Mouse (Mus musculus): Measurements from ENCODE around the gene Spns2. TPM values are rescaled to one million over a fixed set of nuclear protein-coding genes. Genes with fewer than 3 reads are reported as not detected.
A peak's percentile ranks its signal among the peaks of the same experiment; 100 is the strongest.

Spns2 gene
- polyA plus RNA-seq, 1 experiment from 2014 or later: 8.5 TPM

DNA sequence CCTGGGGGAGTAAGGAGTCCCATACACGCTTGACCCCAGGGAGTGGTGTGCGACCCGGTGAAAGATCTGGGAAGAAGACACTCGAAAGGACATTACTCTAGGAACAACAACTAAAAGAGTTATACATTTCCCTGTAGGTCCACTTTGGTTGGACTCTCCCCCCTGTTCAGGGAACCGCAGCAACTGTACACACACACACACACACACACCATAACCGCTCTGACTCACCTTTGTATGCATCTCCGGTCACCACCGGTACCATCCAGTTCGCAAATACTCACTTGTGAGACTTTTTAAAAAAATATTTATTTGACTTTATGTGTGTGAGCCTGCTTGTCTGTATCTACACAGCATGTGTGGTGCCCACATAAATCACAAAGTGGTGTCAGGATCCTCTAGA, 77.8 kb downstream of the Spns2 start:
- peak overlapping the region; percentile 94 for H3K4me3 ChIP-seq (ENCODE audit: low read depth, low read length)
- 0 out of 2 replicates have a peak, but pooled peaks cover 1% of the 10 kb centered on the region for H3K36me3 ChIP-seq (ENCODE audit: insufficient read depth)
- peaks cover 17% of the 10 kb centered on the region for H3K4me1 ChIP-seq (ENCODE audit: insufficient read depth)
- no peaks in the 10 kb centered on the region for H3K27me3 ChIP-seq (ENCODE audit: insufficient read depth, low read length)
- 20% methylated on average over 9 of the region's 9 CpGs for WGBS
- peak overlapping the region; percentile 97 for H3K4me2 ChIP-seq
- DNase-seq (no peak), ATAC-seq (ENCODE audit: insufficient read depth) (peak; percentile 9; the same call in 1 of the 2 replicates)
- H3K9ac ChIP-seq: peak overlapping the region; percentile 14; the same call in 1 of the 2 replicates
- 0 out of 2 replicates have a peak overlapping the region, but pooled peaks have one; percentile 92 for H3K27ac ChIP-seq (ENCODE audit: low read depth)
- TF ChIP-seq CTCF (IDR thresholded peaks at IDR 0.05; ENCODE audit: low read depth): no peak
- no peaks in the 10 kb centered on the region for H3K9me3 ChIP-seq (ENCODE audit: low read depth, low read length)

DNA sequence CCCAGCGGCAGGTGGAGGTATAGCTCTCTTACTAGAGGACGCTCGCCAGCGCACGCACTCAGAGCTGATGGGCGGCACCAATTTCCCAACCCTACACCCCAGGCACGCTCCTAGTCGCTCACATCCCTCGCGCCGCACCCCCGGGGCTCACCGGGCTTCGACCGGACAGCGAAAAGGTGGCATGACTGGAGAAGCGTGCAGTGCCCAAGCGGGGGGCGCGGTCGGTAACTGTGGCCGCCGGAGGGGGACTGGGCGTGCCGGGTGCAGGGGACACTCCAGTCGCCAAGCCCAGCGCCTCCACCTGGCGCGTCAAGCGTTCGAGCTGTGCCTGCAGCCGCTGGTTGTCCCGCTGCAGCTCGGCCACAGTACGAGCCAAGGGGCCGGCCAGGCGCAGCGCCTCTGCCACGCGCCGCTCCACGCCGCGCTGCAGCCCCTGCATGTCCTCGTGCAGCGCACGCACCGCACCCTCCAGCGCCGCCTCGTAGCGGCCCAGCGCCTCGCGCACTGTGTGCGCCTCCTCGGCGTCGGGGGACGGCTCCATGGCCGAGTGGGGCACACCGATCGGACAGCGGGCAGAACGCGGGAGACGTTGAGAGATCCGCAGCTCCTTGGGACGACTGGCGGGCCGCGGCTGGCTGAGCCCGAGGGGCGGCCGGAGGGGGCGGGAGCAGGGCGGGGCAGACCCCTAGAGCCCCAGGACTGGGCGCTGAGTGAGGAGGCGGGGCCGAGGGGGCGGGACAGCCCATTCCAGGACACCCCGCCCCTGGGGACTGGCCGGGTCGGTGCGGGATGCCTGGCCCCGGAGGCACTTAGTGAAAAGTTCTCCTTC, 78.4 kb downstream of the Spns2 start, which contains the start of gene Smtnl2:
Gene Smtnl2 (minus strand): TSS at position 621 of the 829 bp plus-strand sequence.
- Histone ChIP-seq H3K4me2 (peak within 1 kb of the TSS; percentile 97), H3K27ac (ENCODE audit: low read depth) (peak within 1 kb of the TSS; percentile 92), H3K4me3 (ENCODE audit: low read depth, low read length) (peak within 1 kb of the TSS; percentile 94), H3K4me1 (ENCODE audit: insufficient read depth) (peaks cover 23% of the 10 kb centered on the region), H3K9ac (peak within 1 kb of the TSS; percentile 87), H3K27me3 (ENCODE audit: insufficient read depth, low read length) (no peaks in the 10 kb centered on the region), H3K9me3 (ENCODE audit: low read depth, low read length) (no peaks in the 10 kb centered on the region), H3K36me3 (ENCODE audit: insufficient read depth) (0 out of 2 replicates have a peak, but pooled peaks cover 5% of the 10 kb centered on the region)
- TF ChIP-seq CTCF (IDR thresholded peaks at IDR 0.05; ENCODE audit: low read depth): peak; percentile 61
- ATAC-seq (ENCODE audit: insufficient read depth) (peak; percentile 94), DNase-seq (peak; percentile 96)
- WGBS: under 1% methylated on average over 82 of the region's 86 CpGs

DNA sequence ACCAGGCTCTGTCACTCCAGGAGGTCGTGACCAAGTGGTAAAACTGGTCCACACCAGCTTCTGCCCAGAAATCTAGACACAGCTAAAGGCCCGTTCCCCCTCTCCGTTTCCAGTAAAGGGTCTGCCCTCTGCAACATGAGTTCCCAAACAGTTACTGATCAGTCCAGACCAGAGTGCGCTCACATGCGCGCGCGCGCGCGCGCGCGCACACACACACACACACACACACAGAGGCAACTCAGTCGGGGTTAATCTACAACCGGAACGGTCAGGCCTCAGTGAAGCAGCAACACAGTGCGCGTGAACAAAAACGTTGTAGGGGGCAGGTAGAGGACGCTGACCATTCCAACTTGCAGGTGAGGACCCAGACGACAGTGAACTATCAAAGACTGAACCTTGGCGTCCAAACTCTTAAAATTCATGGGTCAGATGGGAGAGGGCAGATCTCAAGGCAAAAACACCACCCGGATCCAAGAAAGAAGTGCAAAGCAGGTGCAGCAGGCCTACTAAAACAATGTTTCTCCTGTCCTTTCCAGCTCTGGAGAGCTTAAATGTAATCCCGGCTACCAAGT, 79.1 kb downstream of the Spns2 start:
- no peaks in the 10 kb centered on the region for H3K9me3 ChIP-seq (ENCODE audit: low read depth, low read length)
- H3K27ac ChIP-seq (ENCODE audit: low read depth): peak overlapping the region; percentile 92
- peak overlapping the region; percentile 87 for H3K9ac ChIP-seq
- no peaks in the 10 kb centered on the region for H3K27me3 ChIP-seq (ENCODE audit: insufficient read depth, low read length)
- peak overlapping the region; percentile 94 for H3K4me3 ChIP-seq (ENCODE audit: low read depth, low read length)
- no peak for TF ChIP-seq CTCF (IDR thresholded peaks at IDR 0.05; ENCODE audit: low read depth)
- WGBS: under 1% methylated on average over 25 of the region's 25 CpGs
- H3K4me2 ChIP-seq: peak overlapping the region; percentile 97
- DNase-seq (peak; percentile 63), ATAC-seq (ENCODE audit: insufficient read depth) (0 out of 2 replicates have a peak, but pooled peaks have one; percentile 18)
- 0 out of 2 replicates have a peak, but pooled peaks cover 5% of the 10 kb centered on the region for H3K36me3 ChIP-seq (ENCODE audit: insufficient read depth)
- H3K4me1 ChIP-seq (ENCODE audit: insufficient read depth): peaks cover 30% of the 10 kb centered on the region

DNA sequence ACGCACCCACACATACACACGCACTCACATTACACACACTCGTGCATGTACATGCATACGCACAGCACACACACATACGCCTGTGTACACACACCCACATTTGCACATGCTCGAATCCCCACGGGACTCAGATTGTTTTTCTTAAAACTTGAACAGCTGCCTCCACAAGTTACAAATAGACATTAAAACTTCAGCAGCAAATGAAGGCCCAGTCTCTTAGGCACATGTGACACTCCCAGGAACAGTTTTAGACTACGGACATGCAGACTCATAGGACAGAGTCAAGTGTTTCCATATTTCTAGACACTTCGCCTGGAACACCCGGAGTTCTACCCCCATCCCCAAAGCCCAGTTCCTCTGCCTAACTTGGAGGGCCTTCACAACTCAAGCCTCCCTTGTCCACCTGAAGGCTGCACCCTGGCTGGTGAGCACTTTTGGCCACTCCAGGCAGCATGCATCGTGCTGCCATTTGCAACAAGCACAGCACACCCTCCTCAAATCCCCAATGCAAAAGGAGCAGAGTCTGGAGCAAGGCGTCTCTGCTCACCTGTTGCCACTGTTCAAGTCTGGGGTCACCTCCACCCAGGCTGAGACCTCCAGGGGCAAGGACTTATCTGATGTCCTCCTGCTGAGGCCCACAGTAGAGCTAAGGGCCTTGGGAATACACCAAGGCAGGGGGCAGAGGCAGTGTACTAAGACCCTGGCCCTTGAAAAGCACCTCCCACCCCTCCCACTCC, 79.9 kb downstream of the Spns2 start:
- TF ChIP-seq CTCF (IDR thresholded peaks at IDR 0.05; ENCODE audit: low read depth): no peak
- Histone ChIP-seq H3K27ac (ENCODE audit: low read depth) (peak overlapping the region; percentile 90; the same call in 1 of the 2 replicates), H3K27me3 (ENCODE audit: insufficient read depth, low read length) (no peaks in the 10 kb centered on the region), H3K9me3 (ENCODE audit: low read depth, low read length) (no peaks in the 10 kb centered on the region), H3K9ac (peak overlapping the region; percentile 87), H3K4me3 (ENCODE audit: low read depth, low read length) (peak overlapping the region; percentile 94), H3K4me1 (ENCODE audit: insufficient read depth) (peaks cover 36% of the 10 kb centered on the region), H3K36me3 (ENCODE audit: insufficient read depth) (0 out of 2 replicates have a peak, but pooled peaks cover 5% of the 10 kb centered on the region), H3K4me2 (peak overlapping the region; percentile 97)
- no peak for ATAC-seq (ENCODE audit: insufficient read depth)
- 37% methylated on average over 12 of the region's 12 CpGs for WGBS
- peak; percentile 34 for DNase-seq

DNA sequence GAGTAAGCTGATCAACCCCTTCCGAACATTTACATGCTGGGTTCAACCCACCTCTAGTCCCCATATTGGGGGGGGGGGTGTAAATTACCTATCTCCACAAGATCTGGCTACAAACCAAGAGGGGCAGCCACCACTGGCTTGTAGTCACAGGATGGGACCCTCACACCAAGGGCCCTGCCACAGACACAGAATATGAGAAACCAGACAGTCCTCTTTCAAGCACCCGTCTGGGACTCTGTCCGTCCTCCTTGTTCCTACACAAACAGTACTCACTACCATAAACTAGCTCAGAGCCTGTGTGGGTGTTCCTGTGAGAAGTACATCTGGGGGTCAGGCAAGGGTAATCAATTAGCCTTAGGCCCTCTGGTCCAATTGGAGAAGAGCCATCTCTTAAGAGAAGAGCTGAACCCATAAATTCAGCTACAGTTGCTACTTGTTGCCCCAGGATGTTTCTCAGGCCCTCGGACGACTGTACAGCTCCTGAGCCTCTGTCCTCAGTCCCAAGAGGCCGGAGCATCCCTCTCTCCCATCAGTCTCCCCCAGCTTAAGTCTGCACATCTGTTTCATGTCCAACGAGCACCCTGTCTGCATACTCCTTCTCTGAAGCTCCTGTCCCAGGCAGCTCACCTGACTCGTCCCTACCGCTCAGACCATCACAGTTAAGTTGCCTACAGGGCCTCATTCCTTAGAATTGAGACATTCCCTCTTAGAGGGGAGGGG, 81.1 kb downstream of the Spns2 start:
- peak overlapping the region; percentile 87 for H3K9ac ChIP-seq
- ATAC-seq (ENCODE audit: insufficient read depth) (no peak), DNase-seq (peak; percentile 41)
- WGBS: 17% methylated on average over 9 of the region's 9 CpGs
- TF ChIP-seq CTCF (IDR thresholded peaks at IDR 0.05; ENCODE audit: low read depth): no peak
- H3K9me3 ChIP-seq (ENCODE audit: low read depth, low read length): no peaks in the 10 kb centered on the region
- H3K36me3 ChIP-seq (ENCODE audit: insufficient read depth): peaks cover 15% of the 10 kb centered on the region
- H3K4me1 ChIP-seq (ENCODE audit: insufficient read depth): peaks cover 42% of the 10 kb centered on the region
- peak overlapping the region; percentile 94 for H3K4me3 ChIP-seq (ENCODE audit: low read depth, low read length)
- H3K27me3 ChIP-seq (ENCODE audit: insufficient read depth, low read length): no peaks in the 10 kb centered on the region
- peak overlapping the region; percentile 97 for H3K4me2 ChIP-seq
- H3K27ac ChIP-seq (ENCODE audit: low read depth): peak overlapping the region; percentile 90

DNA sequence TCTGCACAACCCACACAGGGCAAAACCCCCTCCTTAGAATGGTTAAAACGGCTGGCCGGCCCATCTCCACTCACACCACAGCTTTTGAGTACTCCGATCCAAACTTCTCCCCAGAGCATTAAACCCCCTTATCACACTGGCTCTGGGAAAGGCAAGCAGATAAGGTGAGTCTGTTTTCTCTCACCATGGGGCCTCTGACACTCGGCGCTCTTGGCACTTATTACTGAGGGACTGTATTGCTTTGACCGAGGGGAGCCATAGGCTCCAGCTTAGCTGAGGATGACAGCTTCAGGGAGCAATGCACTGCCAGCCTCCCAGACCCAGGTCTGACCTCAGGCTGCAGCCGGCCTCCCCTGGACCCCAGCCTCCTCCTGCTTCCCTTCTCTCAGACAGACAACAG, 82.1 kb downstream of the Spns2 start:
- Histone ChIP-seq H3K4me2 (peak overlapping the region; percentile 97), H3K36me3 (ENCODE audit: insufficient read depth) (peaks cover 25% of the 10 kb centered on the region), H3K27me3 (ENCODE audit: insufficient read depth, low read length) (no peaks in the 10 kb centered on the region), H3K4me3 (ENCODE audit: low read depth, low read length) (peak overlapping the region; percentile 94), H3K27ac (ENCODE audit: low read depth) (peak overlapping the region; percentile 90), H3K4me1 (ENCODE audit: insufficient read depth) (peaks cover 50% of the 10 kb centered on the region), H3K9ac (peak overlapping the region; percentile 34; the same call in 1 of the 2 replicates), H3K9me3 (ENCODE audit: low read depth, low read length) (no peaks in the 10 kb centered on the region)
- 6% methylated on average over 7 of the region's 7 CpGs for WGBS
- no peak for TF ChIP-seq CTCF (IDR thresholded peaks at IDR 0.05; ENCODE audit: low read depth)
- ATAC-seq (ENCODE audit: insufficient read depth): no peak
- peak; percentile 65 for DNase-seq
